Mouse (Mus musculus): ENCODE results near the gene Cope. TPM values are rescaled to one million over a fixed set of nuclear protein-coding genes. Genes with fewer than 3 reads are reported as not detected.

Gene Cope
- polyA plus RNA-seq, 1 experiment from 2014 or later: 297 TPM

- no peak for ATAC-seq
- no peak overlapping the region for H3K4me3 ChIP-seq (ENCODE audit: low read length)
- H3K27ac ChIP-seq (ENCODE audit: low read depth, low read length): no peak overlapping the region
Measured at GRCm38 (mm10) chr8:70274350-70274749, 28.0 kb upstream of the Cope start.

GRCm38 (mm10) chr8:70276476-70276875 is 25.8 kb upstream of the Cope start:
- Histone ChIP-seq H3K4me1 (ENCODE audit: control insufficient read depth, insufficient read depth, low read depth, low read length) (no peaks in the 10 kb centered on the region), H3K4me3 (ENCODE audit: low read length) (no peak overlapping the region), H3K9ac (ENCODE audit: low read depth, low read length) (no peak overlapping the region), H3K27me3 (replicated peaks; ENCODE audit: control insufficient read depth, insufficient read depth, low read length) (no peaks in the 10 kb centered on the region), H3K36me3 (ENCODE audit: control insufficient read depth, insufficient read depth, low read length) (no peaks in the 10 kb centered on the region), H3K27ac (ENCODE audit: low read depth, low read length) (no peak overlapping the region), H3K9me3 (ENCODE audit: control insufficient read depth, low read length) (no peaks in the 10 kb centered on the region), H3K4me2 (ENCODE audit: low read length) (no peak overlapping the region)
- WGBS: 92% methylated on average over 3 of the region's 3 CpGs
- no peak for ATAC-seq

More at GRCm38 (mm10) chr8:70274350-70274749, 28.0 kb upstream of the Cope start:
- no peaks in the 10 kb centered on the region for H3K27me3 ChIP-seq (replicated peaks; ENCODE audit: control insufficient read depth, insufficient read depth, low read length)
- H3K4me2 ChIP-seq (ENCODE audit: low read length): no peak overlapping the region
- no peaks in the 10 kb centered on the region for H3K36me3 ChIP-seq (ENCODE audit: control insufficient read depth, insufficient read depth, low read length)
- no peak overlapping the region for H3K9ac ChIP-seq (ENCODE audit: low read depth, low read length)
- H3K9me3 ChIP-seq (ENCODE audit: control insufficient read depth, low read length): no peaks in the 10 kb centered on the region
- no peaks in the 10 kb centered on the region for H3K4me1 ChIP-seq (ENCODE audit: control insufficient read depth, insufficient read depth, low read depth, low read length)

- H3K27ac ChIP-seq (ENCODE audit: low read depth, low read length): no peak overlapping the region
- peaks cover 6% of the 10 kb centered on the region; the same call in 1 of the 2 replicates for H3K4me1 ChIP-seq (ENCODE audit: control insufficient read depth, insufficient read depth, low read depth, low read length)
- peak overlapping the region; percentile 23; the same call in 1 of the 2 replicates for H3K9ac ChIP-seq (ENCODE audit: low read depth, low read length)
- H3K36me3 ChIP-seq (ENCODE audit: control insufficient read depth, insufficient read depth, low read length): no peaks in the 10 kb centered on the region
- H3K9me3 ChIP-seq (ENCODE audit: control insufficient read depth, low read length): no peaks in the 10 kb centered on the region
- peak overlapping the region; percentile 3; the same call in 1 of the 2 replicates for H3K4me2 ChIP-seq (ENCODE audit: low read length)
- no peaks in the 10 kb centered on the region for H3K27me3 ChIP-seq (replicated peaks; ENCODE audit: control insufficient read depth, insufficient read depth, low read length)
- 60% methylated on average over 15 of the region's 15 CpGs for WGBS
- no peak for ATAC-seq
- no peak overlapping the region for H3K4me3 ChIP-seq (ENCODE audit: low read length)
Measured at GRCm38 (mm10) chr8:70278175-70278574, 24.1 kb upstream of the Cope start.

- WGBS: 72% methylated on average over 8 of the region's 8 CpGs
- ATAC-seq: no peak
- peaks cover 10% of the 10 kb centered on the region for H3K4me1 ChIP-seq (ENCODE audit: control insufficient read depth, insufficient read depth, low read depth, low read length)
- no peaks in the 10 kb centered on the region for H3K27me3 ChIP-seq (replicated peaks; ENCODE audit: control insufficient read depth, insufficient read depth, low read length)
- H3K27ac ChIP-seq (ENCODE audit: low read depth, low read length): no peak overlapping the region
- H3K9me3 ChIP-seq (ENCODE audit: control insufficient read depth, low read length): no peaks in the 10 kb centered on the region
- H3K9ac ChIP-seq (ENCODE audit: low read depth, low read length): 0 out of 2 replicates have a peak overlapping the region, but pooled peaks have one; percentile 4
- no peak overlapping the region for H3K4me2 ChIP-seq (ENCODE audit: low read length)
- no peak overlapping the region for H3K4me3 ChIP-seq (ENCODE audit: low read length)
- no peaks in the 10 kb centered on the region for H3K36me3 ChIP-seq (ENCODE audit: control insufficient read depth, insufficient read depth, low read length)
Measured at GRCm38 (mm10) chr8:70279266-70279665, 23.1 kb upstream of the Cope start.

GRCm38 (mm10) chr8:70281001-70281400 is 21.3 kb upstream of the Cope start:
- WGBS: 49% methylated on average over 3 of the region's 3 CpGs
- Histone ChIP-seq H3K4me2 (ENCODE audit: low read length) (no peak overlapping the region), H3K36me3 (ENCODE audit: control insufficient read depth, insufficient read depth, low read length) (0 out of 2 replicates have a peak, but pooled peaks cover 5% of the 10 kb centered on the region), H3K27ac (ENCODE audit: low read depth, low read length) (no peak overlapping the region), H3K9ac (ENCODE audit: low read depth, low read length) (0 out of 2 replicates have a peak overlapping the region, but pooled peaks have one; percentile 28), H3K4me1 (ENCODE audit: control insufficient read depth, insufficient read depth, low read depth, low read length) (peaks cover 12% of the 10 kb centered on the region), H3K4me3 (ENCODE audit: low read length) (no peak overlapping the region), H3K9me3 (ENCODE audit: control insufficient read depth, low read length) (no peaks in the 10 kb centered on the region), H3K27me3 (replicated peaks; ENCODE audit: control insufficient read depth, insufficient read depth, low read length) (no peaks in the 10 kb centered on the region)
- no peak for ATAC-seq

GRCm38 (mm10) chr8:70282603-70283135 is 19.6 kb upstream of the Cope start, which contains the start of gene Homer3:
TSS of gene Homer3 (plus strand) at chr8:70282827.
- ATAC-seq: peak; percentile 83
- Histone ChIP-seq H3K4me2 (ENCODE audit: low read length) (peak within 1 kb of the TSS; percentile 71), H3K27ac (ENCODE audit: low read depth, low read length) (peak within 1 kb of the TSS; percentile 51; the same call in 1 of the 2 replicates), H3K4me3 (ENCODE audit: low read length) (peak within 1 kb of the TSS; percentile 72), H3K4me1 (ENCODE audit: control insufficient read depth, insufficient read depth, low read depth, low read length) (peaks cover 12% of the 10 kb centered on the region), H3K9ac (ENCODE audit: low read depth, low read length) (peak within 1 kb of the TSS; percentile 82), H3K9me3 (ENCODE audit: control insufficient read depth, low read length) (no peaks in the 10 kb centered on the region), H3K36me3 (ENCODE audit: control insufficient read depth, insufficient read depth, low read length) (0 out of 2 replicates have a peak, but pooled peaks cover 7% of the 10 kb centered on the region), H3K27me3 (replicated peaks; ENCODE audit: control insufficient read depth, insufficient read depth, low read length) (no peaks in the 10 kb centered on the region)
- under 1% methylated on average over 30 of the region's 36 CpGs for WGBS

GRCm38 (mm10) chr8:70283136-70284077 is 18.9 kb upstream of the Cope start:
- peak overlapping the region; percentile 71 for H3K4me2 ChIP-seq (ENCODE audit: low read length)
- H3K27ac ChIP-seq (ENCODE audit: low read depth, low read length): peak overlapping the region; percentile 51; the same call in 1 of the 2 replicates
- H3K36me3 ChIP-seq (ENCODE audit: control insufficient read depth, insufficient read depth, low read length): 0 out of 2 replicates have a peak, but pooled peaks cover 7% of the 10 kb centered on the region
- H3K4me1 ChIP-seq (ENCODE audit: control insufficient read depth, insufficient read depth, low read depth, low read length): peaks cover 12% of the 10 kb centered on the region
- no peaks in the 10 kb centered on the region for H3K27me3 ChIP-seq (replicated peaks; ENCODE audit: control insufficient read depth, insufficient read depth, low read length)
- H3K9ac ChIP-seq (ENCODE audit: low read depth, low read length): peak overlapping the region; percentile 82
- H3K9me3 ChIP-seq (ENCODE audit: control insufficient read depth, low read length): no peaks in the 10 kb centered on the region
- ATAC-seq: peak; percentile 51
- peak overlapping the region; percentile 72 for H3K4me3 ChIP-seq (ENCODE audit: low read length)
- WGBS: 1% methylated on average over 35 of the region's 55 CpGs

GRCm38 (mm10) chr8:70284421-70284820 is 17.9 kb upstream of the Cope start:
- no peak overlapping the region for H3K4me2 ChIP-seq (ENCODE audit: low read length)
- H3K36me3 ChIP-seq (ENCODE audit: control insufficient read depth, insufficient read depth, low read length): peaks cover 8% of the 10 kb centered on the region; the same call in 1 of the 2 replicates
- H3K27me3 ChIP-seq (replicated peaks; ENCODE audit: control insufficient read depth, insufficient read depth, low read length): no peaks in the 10 kb centered on the region
- no peak overlapping the region for H3K4me3 ChIP-seq (ENCODE audit: low read length)
- no peak overlapping the region for H3K27ac ChIP-seq (ENCODE audit: low read depth, low read length)
- peaks cover 12% of the 10 kb centered on the region for H3K4me1 ChIP-seq (ENCODE audit: control insufficient read depth, insufficient read depth, low read depth, low read length)
- WGBS: 74% methylated on average over 5 of the region's 5 CpGs
- no peaks in the 10 kb centered on the region for H3K9me3 ChIP-seq (ENCODE audit: control insufficient read depth, low read length)
- no peak overlapping the region for H3K9ac ChIP-seq (ENCODE audit: low read depth, low read length)
- ATAC-seq: no peak

- Histone ChIP-seq H3K27me3 (replicated peaks; ENCODE audit: control insufficient read depth, insufficient read depth, low read length) (no peaks in the 10 kb centered on the region), H3K27ac (ENCODE audit: low read depth, low read length) (no peak overlapping the region), H3K9me3 (ENCODE audit: control insufficient read depth, low read length) (no peaks in the 10 kb centered on the region), H3K4me3 (ENCODE audit: low read length) (no peak overlapping the region), H3K36me3 (ENCODE audit: control insufficient read depth, insufficient read depth, low read length) (peaks cover 12% of the 10 kb centered on the region; the same call in 1 of the 2 replicates), H3K4me2 (ENCODE audit: low read length) (no peak overlapping the region), H3K9ac (ENCODE audit: low read depth, low read length) (no peak overlapping the region), H3K4me1 (ENCODE audit: control insufficient read depth, insufficient read depth, low read depth, low read length) (peaks cover 12% of the 10 kb centered on the region)
- 97% methylated on average over 15 of the region's 15 CpGs for WGBS
- ATAC-seq: no peak
Measured at GRCm38 (mm10) chr8:70285304-70285703, 17.0 kb upstream of the Cope start.

All from hindbrain, embryonic 16.5 days (tissue).